Mouse (Mus musculus) spleen, adult 2 months (tissue): ENCODE measurements around the gene Akap11.

Experiments used
- CTCF ChIP-seq: fragments of 200-500 bp; IDR thresholded peaks from 2 replicates; pipeline ENCODE4 v1.5.1; 2011; ENCODE audit warnings: mild to moderate bottlenecking, inconsistent platforms; ENCODE audit not compliant: insufficient read depth, insufficient read length, insufficient replicate concordance; ENCODE audit errors: extremely low read depth
- POLR2A ChIP-seq: fragments of 200-500 bp; IDR thresholded peaks from 2 replicates; pipeline ENCODE4 v1.6.1; 2011; ENCODE audit warnings: low read depth, low read length, inconsistent platforms

- no peak for TF ChIP-seq POLR2A
- no peak for TF ChIP-seq CTCF
These were observed 89.1 kb downstream of the Akap11 start for GRCm38 (mm10) chr14:78447542-78447941.
